Mouse (Mus musculus): ENCODE data around the gene Hmgcs1.
"Not testable (repeated sequence)": the region's sequence is repeated elsewhere in the genome, so short reads cannot be mapped to it uniquely, and the experiment has no call there.

The Hmgcs1 gene

GRCm38 (mm10) chr13:119706278-119706880 is 16.2 kb downstream of the Hmgcs1 start:
- DNase-seq = not testable (repeated sequence)

GRCm38 (mm10) chr13:119706953-119707352 is 16.8 kb downstream of the Hmgcs1 start:
- DNase-seq = peak; percentile 26

- DNase-seq = peak; percentile 20
These were observed 17.7 kb downstream of the Hmgcs1 start for GRCm38 (mm10) chr13:119707906-119708305.

GRCm38 (mm10) chr13:119708941-119709340 is 18.8 kb downstream of the Hmgcs1 start:
- DNase-seq = no peak

GRCm38 (mm10) chr13:119709388-119710267 is 19.4 kb downstream of the Hmgcs1 start:
- no peak for DNase-seq

GRCm38 (mm10) chr13:119710268-119710610 is 20.1 kb downstream of the Hmgcs1 start:
- DNase-seq = no peak

- DNase-seq = no peak
These were observed 22.3 kb downstream of the Hmgcs1 start for GRCm38 (mm10) chr13:119712463-119712862.

GRCm38 (mm10) chr13:119713107-119713787 is 23.1 kb downstream of the Hmgcs1 start:
- DNase-seq = no peak

- DNase-seq = no peak
These were observed 23.6 kb downstream of the Hmgcs1 start for GRCm38 (mm10) chr13:119713821-119714220.

GRCm38 (mm10) chr13:119716105-119716504 is 25.9 kb downstream of the Hmgcs1 start:
- no peak for DNase-seq

GRCm38 (mm10) chr13:119722447-119722846 is 32.3 kb downstream of the Hmgcs1 start:
- DNase-seq = no peak

GRCm38 (mm10) chr13:119723368-119723767 is 33.2 kb downstream of the Hmgcs1 start:
- DNase-seq = no peak

GRCm38 (mm10) chr13:119724541-119724940 is 34.4 kb downstream of the Hmgcs1 start:
- no peak for DNase-seq

GRCm38 (mm10) chr13:119727608-119728387 is 37.6 kb downstream of the Hmgcs1 start:
- no peak for DNase-seq

GRCm38 (mm10) chr13:119729406-119729805 is 39.2 kb downstream of the Hmgcs1 start:
- DNase-seq = no peak

- DNase-seq = no peak
These were observed 41.3 kb downstream of the Hmgcs1 start for GRCm38 (mm10) chr13:119731448-119731847.

GRCm38 (mm10) chr13:119741390-119742237 is 51.4 kb downstream of the Hmgcs1 start:
- no peak for DNase-seq

- no peak for DNase-seq
These were observed 52.7 kb downstream of the Hmgcs1 start for GRCm38 (mm10) chr13:119742711-119743415.

GRCm38 (mm10) chr13:119743470-119743869 is 53.3 kb downstream of the Hmgcs1 start:
- DNase-seq = no peak

- DNase-seq = no peak
These were observed 56.8 kb downstream of the Hmgcs1 start for GRCm38 (mm10) chr13:119746930-119747329.

Data from kidney, postnatal 14 days (tissue).